Comparison of ENCODE assay signal across 9 mouse cellular contexts in genomic region chr7:127231376-127231775, GRCm38 (mm10). TPM values are rescaled to one million over a fixed set of nuclear protein-coding genes. Genes with fewer than 3 reads are reported as not detected.
DNase-seq lines count a peak whose midpoint lies in the region; ATAC-seq and TF ChIP-seq lines count a peak whose summit lies in the region.
"Had no signal": no experiment of that assay in that cellular context is flagged by ENCODE, and none has a peak within 500 bp of the region (broad histone marks: within the 10 kb centered on the region; RNA-seq: fewer than 3 reads in every experiment).

No protein-coding gene starts in this region.

- WGBS in liver, embryonic 11.5 days, result 71% methylated on average over 3 of the region's 3 CpGs
- WGBS in embryonic facial prominence, embryonic 15.5 days, result 47% methylated on average over 3 of the region's 3 CpGs
- WGBS in intestine, embryonic 16.5 days, result 42% methylated on average over 3 of the region's 3 CpGs
- 63% methylated on average over 2 of the region's 3 CpGs for whole genome bisulfite sequencing in neural tube, embryonic 12.5 days

- H3K4me1 ChIP-seq in liver, embryonic 11.5 days (replicated peaks; ENCODE audit: control insufficient read depth, insufficient read depth, low read length), result peaks cover 18% of the 10 kb centered on the region
- H3K4me1 ChIP-seq in embryonic facial prominence, embryonic 15.5 days, result peaks cover 41% of the 10 kb centered on the region
- peaks cover 22% of the 10 kb centered on the region for H3K4me1 ChIP-seq in intestine, embryonic 16.5 days (ENCODE audit: control insufficient read depth, insufficient read depth, low read length)
- H3K4me1 ChIP-seq in neural tube, embryonic 12.5 days, result peaks cover 30% of the 10 kb centered on the region

- H3K27me3 ChIP-seq in liver, embryonic 11.5 days (replicated peaks; ENCODE audit: control insufficient read depth, insufficient read depth, low read length), result no peaks in the 10 kb centered on the region
- H3K27me3 ChIP-seq in embryonic facial prominence, embryonic 15.5 days, result no peaks in the 10 kb centered on the region
- no peaks in the 10 kb centered on the region for H3K27me3 ChIP-seq in intestine, embryonic 16.5 days (replicated peaks; ENCODE audit: control insufficient read depth, insufficient read depth, low read length)
- H3K27me3 ChIP-seq in neural tube, embryonic 12.5 days (replicated peaks), result no peaks in the 10 kb centered on the region

- ATAC-seq in liver, embryonic 11.5 days (replicated peaks; ENCODE audit: low FRiP score), result no peak
- no peak for ATAC-seq in embryonic facial prominence, embryonic 15.5 days (ENCODE audit: insufficient number of reproducible peaks, low FRiP score, low TSS enrichment, low read depth)
- no peak for ATAC-seq in intestine, embryonic 16.5 days
- no peak for ATAC-seq in neural tube, embryonic 12.5 days (ENCODE audit: low FRiP score, low read depth)
- ATAC-seq: activated CD4-positive, CD25-positive, alpha-beta regulatory T cell, adult 4 months had no signal

- DNase-seq in liver, embryonic 11.5 days (ENCODE audit: low spot score), result no peak
- DNase-seq in liver, result no peak
- no peak for DNase-seq in retina, embryonic 14.5 days (ENCODE audit: low spot score)
- DNase-seq in gastrocnemius, adult 2 months, result no peak
- DNase-seq in thymus, postnatal 25 days, result no peak

- peak overlapping the region; percentile 97 for H3K4me3 ChIP-seq in liver, embryonic 11.5 days (ENCODE audit: low read depth, low read length)
- H3K4me3 ChIP-seq in embryonic facial prominence, embryonic 15.5 days (replicated peaks), result peak overlapping the region; percentile 98
- peak overlapping the region; percentile 97 for H3K4me3 ChIP-seq in intestine, embryonic 16.5 days (ENCODE audit: low read length)
- peak overlapping the region; percentile 90 for H3K4me3 ChIP-seq in neural tube, embryonic 12.5 days
- H3K4me3 ChIP-seq in gastrocnemius, adult 2 months, result no peak overlapping the region; the same call in 1 of the 2 replicates

- H3K9me3 ChIP-seq in liver, embryonic 11.5 days (ENCODE audit: control insufficient read depth, low read length), result no peaks in the 10 kb centered on the region
- H3K9me3 ChIP-seq in embryonic facial prominence, embryonic 15.5 days (replicated peaks), result no peaks in the 10 kb centered on the region
- H3K9me3 ChIP-seq in intestine, embryonic 16.5 days (ENCODE audit: control insufficient read depth, low read length), result no peaks in the 10 kb centered on the region
- H3K9me3 ChIP-seq in neural tube, embryonic 12.5 days, result no peaks in the 10 kb centered on the region

- H3K4me2 ChIP-seq in liver, embryonic 11.5 days, result peak overlapping the region; percentile 84
- peak overlapping the region; percentile 64 for H3K4me2 ChIP-seq in embryonic facial prominence, embryonic 15.5 days (replicated peaks)
- H3K4me2 ChIP-seq in intestine, embryonic 16.5 days (ENCODE audit: low read depth, low read length), result peak overlapping the region; percentile 70
- peak overlapping the region; percentile 86 for H3K4me2 ChIP-seq in neural tube, embryonic 12.5 days (replicated peaks)

- intact Hi-C loops in gastrocnemius, adult 2 months (cut with DNase I), result loop anchor here (5.0 kb wide), 1 partner anchor 104 kb away; no protein-coding TSS in a partner anchor

- H3K9ac ChIP-seq in liver, embryonic 11.5 days (ENCODE audit: low read depth, low read length), result peak overlapping the region; percentile 97
- H3K9ac ChIP-seq in embryonic facial prominence, embryonic 15.5 days, result no peak overlapping the region
- peak overlapping the region; percentile 97 for H3K9ac ChIP-seq in intestine, embryonic 16.5 days (ENCODE audit: low read depth, low read length)
- peak overlapping the region; percentile 96 for H3K9ac ChIP-seq in neural tube, embryonic 12.5 days

- H3K27ac ChIP-seq in liver, embryonic 11.5 days (ENCODE audit: low read depth, low read length), result 0 out of 2 replicates have a peak overlapping the region, but pooled peaks have one; percentile 97
- no peak overlapping the region for H3K27ac ChIP-seq in embryonic facial prominence, embryonic 15.5 days (replicated peaks)
- no peak overlapping the region; the same call in 1 of the 2 replicates for H3K27ac ChIP-seq in intestine, embryonic 16.5 days (ENCODE audit: low read length)
- no peak overlapping the region for H3K27ac ChIP-seq in neural tube, embryonic 12.5 days
- H3K27ac ChIP-seq in gastrocnemius, adult 2 months, result no peak overlapping the region

- no peak for TF ChIP-seq CTCF in gastrocnemius, adult 2 months (IDR thresholded peaks at IDR 0.05)

- H3K36me3 ChIP-seq in liver, embryonic 11.5 days (ENCODE audit: control insufficient read depth, insufficient read depth, low read length), result peaks cover 20% of the 10 kb centered on the region
- peaks cover 35% of the 10 kb centered on the region for H3K36me3 ChIP-seq in embryonic facial prominence, embryonic 15.5 days
- peaks cover 16% of the 10 kb centered on the region for H3K36me3 ChIP-seq in intestine, embryonic 16.5 days (ENCODE audit: control insufficient read depth, insufficient read depth, low read length)
- H3K36me3 ChIP-seq in neural tube, embryonic 12.5 days, result peaks cover 36% of the 10 kb centered on the region

RNA-seq across cellular contexts. Expression of gene Zfp553, which starts 1.5 kb away (rescaled TPM):
- 17.2 TPM in 2 replicates for polyA plus RNA-seq in liver, embryonic 11.5 days (2014; fragmentation: Nextera tagmentation; extraction: Ambion mirVana)
- 41.3 and 42.5 TPM in 2 replicates for polyA plus RNA-seq in embryonic facial prominence, embryonic 15.5 days (2015; fragmentation: Nextera tagmentation; extraction: Ambion mirVana)
- polyA plus RNA-seq in intestine, embryonic 16.5 days (2015; fragmentation: Nextera tagmentation; extraction: Ambion mirVana), result 21.6 and 23.6 TPM in 2 replicates
- 67.6 and 68.9 TPM in 2 replicates for polyA plus RNA-seq in neural tube, embryonic 12.5 days (2016; fragmentation: Nextera tagmentation; extraction: Ambion mirVana)
- 1 to 10 TPM; 4.2 to 5.1 TPM for total RNA-seq in gastrocnemius, adult 2 months (2021)

RNA-seq across cellular contexts. Expression of gene Sept1, which starts 1.6 kb away (rescaled TPM):
- polyA plus RNA-seq in liver, embryonic 11.5 days (2014; fragmentation: Nextera tagmentation; extraction: Ambion mirVana), result 14.9 and 17.5 TPM in 2 replicates
- 22.4 and 23.9 TPM in 2 replicates for polyA plus RNA-seq in embryonic facial prominence, embryonic 15.5 days (2015; fragmentation: Nextera tagmentation; extraction: Ambion mirVana)
- polyA plus RNA-seq in intestine, embryonic 16.5 days (2015; fragmentation: Nextera tagmentation; extraction: Ambion mirVana), result 15.4 and 16.3 TPM in 2 replicates
- polyA plus RNA-seq in neural tube, embryonic 12.5 days (2016; fragmentation: Nextera tagmentation; extraction: Ambion mirVana), result 30.1 and 32.8 TPM in 2 replicates
- total RNA-seq in gastrocnemius, adult 2 months (2021), result 1 to 10 TPM in 1 of 2 experiments, under 1 TPM in 1; 0.89 to 2.1 TPM

RNA-seq across cellular contexts. Expression of gene Zfp771, which starts 12.7 kb away (rescaled TPM):
- 45.9 and 47.3 TPM in 2 replicates for polyA plus RNA-seq in liver, embryonic 11.5 days (2014; fragmentation: Nextera tagmentation; extraction: Ambion mirVana)
- polyA plus RNA-seq in embryonic facial prominence, embryonic 15.5 days (2015; fragmentation: Nextera tagmentation; extraction: Ambion mirVana), result 73.7 and 77.5 TPM in 2 replicates
- 34.2 and 37.8 TPM in 2 replicates for polyA plus RNA-seq in intestine, embryonic 16.5 days (2015; fragmentation: Nextera tagmentation; extraction: Ambion mirVana)
- polyA plus RNA-seq in neural tube, embryonic 12.5 days (2016; fragmentation: Nextera tagmentation; extraction: Ambion mirVana), result 58.1 and 61.9 TPM in 2 replicates
- total RNA-seq in gastrocnemius, adult 2 months (2021), result 10 to 100 TPM; 17.6 to 17.7 TPM

RNA-seq across cellular contexts. Expression of gene Mylpf, which starts 22.7 kb away (rescaled TPM):
- 31.5 and 33.6 TPM in 2 replicates for polyA plus RNA-seq in liver, embryonic 11.5 days (2014; fragmentation: Nextera tagmentation; extraction: Ambion mirVana)
- polyA plus RNA-seq in embryonic facial prominence, embryonic 15.5 days (2015; fragmentation: Nextera tagmentation; extraction: Ambion mirVana), result 585 and 767 TPM in 2 replicates
- polyA plus RNA-seq in intestine, embryonic 16.5 days (2015; fragmentation: Nextera tagmentation; extraction: Ambion mirVana), result 20.3 and 21.0 TPM in 2 replicates
- polyA plus RNA-seq in neural tube, embryonic 12.5 days (2016; fragmentation: Nextera tagmentation; extraction: Ambion mirVana), result 54.2 and 72.8 TPM in 2 replicates
- total RNA-seq in gastrocnemius, adult 2 months (2021), result over 10,000 TPM; 24,727 to 33,034 TPM

RNA-seq across cellular contexts. Expression of gene Tbc1d10b, which starts 23.1 kb away (rescaled TPM):
- 28.2 and 29.0 TPM in 2 replicates for polyA plus RNA-seq in liver, embryonic 11.5 days (2014; fragmentation: Nextera tagmentation; extraction: Ambion mirVana)
- polyA plus RNA-seq in embryonic facial prominence, embryonic 15.5 days (2015; fragmentation: Nextera tagmentation; extraction: Ambion mirVana), result 29.4 and 32.5 TPM in 2 replicates
- 15.5 and 18.4 TPM in 2 replicates for polyA plus RNA-seq in intestine, embryonic 16.5 days (2015; fragmentation: Nextera tagmentation; extraction: Ambion mirVana)
- polyA plus RNA-seq in neural tube, embryonic 12.5 days (2016; fragmentation: Nextera tagmentation; extraction: Ambion mirVana), result 43.4 and 45.6 TPM in 2 replicates
- total RNA-seq in gastrocnemius, adult 2 months (2021), result 10 to 100 TPM; 31.6 to 32.8 TPM
